Mouse (Mus musculus): ENCODE measurements around the gene Tbc1d17. TPM values are rescaled to one million over a fixed set of nuclear protein-coding genes. Genes with fewer than 3 reads are reported as not detected.

The Tbc1d17 gene
- polyA plus RNA-seq, 1 experiment from 2014 or later, result 84.0 TPM

GRCm38 (mm10) chr7:44815721-44816469 lies 33.0 kb downstream of the Tbc1d17 start, which contains the start of the genes Nup62 and Il4i1:
Nup62 (plus strand) TSS chr7:44816088.
Il4i1 (plus strand) TSS chr7:44816387.
- Histone ChIP-seq H3K9ac (replicated peaks; ENCODE audit: low read depth) (peak within 1 kb of the TSS; percentile 82), H3K9me3 (ENCODE audit: low read length) (no peaks in the 10 kb centered on the region), H3K27me3 (replicated peaks; ENCODE audit: insufficient read depth, low read length) (no peaks in the 10 kb centered on the region), H3K4me1 (ENCODE audit: insufficient read depth, low read depth, low read length) (peaks cover 18% of the 10 kb centered on the region; the same call in 1 of the 2 replicates), H3K36me3 (ENCODE audit: insufficient read depth, low read length) (no peaks in the 10 kb centered on the region; the same call in 1 of the 2 replicates), H3K4me2 (replicated peaks; ENCODE audit: low read depth, low read length) (peak within 1 kb of the TSS; percentile 82), H3K4me3 (ENCODE audit: low read depth, low read length) (peak within 1 kb of the TSS; percentile 90), H3K27ac (ENCODE audit: low read length) (peak within 1 kb of the TSS; percentile 96)
- TF ChIP-seq CTCF (IDR thresholded peaks at IDR 0.05) (no peak), EP300 (IDR thresholded peaks at IDR 0.05) (no peak)
- WGBS, result under 1% methylated on average over 53 of the region's 62 CpGs
- ATAC-seq (peak; percentile 95), DNase-seq (ENCODE audit: low spot score) (peak; percentile 99)

- Histone ChIP-seq H3K9me3 (ENCODE audit: low read length) (no peaks in the 10 kb centered on the region), H3K9ac (replicated peaks; ENCODE audit: low read depth) (no peak overlapping the region; the same call in 1 of the 2 replicates), H3K27me3 (replicated peaks; ENCODE audit: insufficient read depth, low read length) (no peaks in the 10 kb centered on the region), H3K4me2 (replicated peaks; ENCODE audit: low read depth, low read length) (peak overlapping the region; percentile 82), H3K4me3 (ENCODE audit: low read depth, low read length) (peak overlapping the region; percentile 90), H3K36me3 (ENCODE audit: insufficient read depth, low read length) (no peaks in the 10 kb centered on the region; the same call in 1 of the 2 replicates), H3K4me1 (ENCODE audit: insufficient read depth, low read depth, low read length) (peaks cover 18% of the 10 kb centered on the region; the same call in 1 of the 2 replicates), H3K27ac (ENCODE audit: low read length) (peak overlapping the region; percentile 96)
- DNase-seq (ENCODE audit: low spot score) (no peak), ATAC-seq (no peak)
- WGBS, result 29% methylated on average over 13 of the region's 14 CpGs
- TF ChIP-seq EP300 (IDR thresholded peaks at IDR 0.05) (no peak), CTCF (IDR thresholded peaks at IDR 0.05) (no peak; the same call in 1 of the 2 replicates)
These were observed 33.8 kb downstream of the Tbc1d17 start for GRCm38 (mm10) chr7:44814952-44815553.

DNA sequence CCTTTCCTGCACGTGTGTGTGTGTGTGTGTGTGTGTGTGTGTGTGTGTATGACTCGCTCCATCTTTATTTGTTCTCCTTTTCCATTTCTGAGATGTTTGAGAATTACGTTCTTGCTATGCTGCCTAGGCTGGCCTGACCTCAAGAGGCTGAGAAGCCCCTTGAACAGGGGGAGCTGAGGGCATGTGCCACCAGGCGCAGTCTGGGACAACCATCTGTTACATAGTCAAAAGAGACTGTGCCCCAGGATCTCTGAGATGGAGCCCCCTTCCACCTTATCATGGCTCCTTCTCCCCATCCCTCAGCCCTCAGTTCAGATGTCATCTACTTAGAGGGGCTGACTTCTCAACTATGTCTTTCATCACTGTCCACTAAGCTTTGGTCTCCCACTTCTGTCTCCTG lies 34.5 kb downstream of the Tbc1d17 start:
- no peaks in the 10 kb centered on the region for H3K27me3 ChIP-seq (replicated peaks; ENCODE audit: insufficient read depth, low read length)
- WGBS, result 85% methylated on average over 4 of the region's 4 CpGs
- no peak overlapping the region for H3K4me2 ChIP-seq (replicated peaks; ENCODE audit: low read depth, low read length)
- TF ChIP-seq CTCF (IDR thresholded peaks at IDR 0.05), result no peak
- TF ChIP-seq EP300 (IDR thresholded peaks at IDR 0.05), result no peak
- no peak overlapping the region for H3K4me3 ChIP-seq (ENCODE audit: low read depth, low read length)
- H3K9me3 ChIP-seq (ENCODE audit: low read length), result no peaks in the 10 kb centered on the region
- peaks cover 18% of the 10 kb centered on the region; the same call in 1 of the 2 replicates for H3K4me1 ChIP-seq (ENCODE audit: insufficient read depth, low read depth, low read length)
- no peaks in the 10 kb centered on the region; the same call in 1 of the 2 replicates for H3K36me3 ChIP-seq (ENCODE audit: insufficient read depth, low read length)
- no peak overlapping the region for H3K9ac ChIP-seq (replicated peaks; ENCODE audit: low read depth)
- DNase-seq (ENCODE audit: low spot score), result peak; percentile 3
- ATAC-seq, result no peak
- no peak overlapping the region for H3K27ac ChIP-seq (ENCODE audit: low read length)

DNA sequence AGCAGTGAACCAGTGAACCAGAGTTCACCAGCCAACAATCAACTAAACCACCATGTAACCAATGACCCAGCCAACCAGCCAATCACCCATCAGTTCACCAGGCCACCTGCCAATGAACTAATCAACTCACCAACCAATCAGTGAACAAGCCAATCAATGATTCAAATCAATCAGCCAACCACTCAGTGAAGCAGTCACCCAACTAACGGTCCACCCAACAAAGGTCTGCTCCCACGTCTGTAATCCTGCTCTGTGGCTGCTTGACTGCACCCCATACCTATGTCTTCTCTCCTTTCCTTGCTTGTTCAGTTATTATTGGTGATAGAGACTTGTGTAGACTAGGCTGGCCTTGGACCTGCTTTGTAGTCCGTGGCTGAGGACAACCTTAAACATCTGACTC lies 34.9 kb downstream of the Tbc1d17 start:
- Histone ChIP-seq H3K9me3 (ENCODE audit: low read length) (no peaks in the 10 kb centered on the region), H3K4me3 (ENCODE audit: low read depth, low read length) (no peak overlapping the region), H3K27ac (ENCODE audit: low read length) (no peak overlapping the region), H3K27me3 (replicated peaks; ENCODE audit: insufficient read depth, low read length) (no peaks in the 10 kb centered on the region), H3K4me2 (replicated peaks; ENCODE audit: low read depth, low read length) (no peak overlapping the region), H3K36me3 (ENCODE audit: insufficient read depth, low read length) (no peaks in the 10 kb centered on the region; the same call in 1 of the 2 replicates), H3K4me1 (ENCODE audit: insufficient read depth, low read depth, low read length) (peaks cover 16% of the 10 kb centered on the region; the same call in 1 of the 2 replicates), H3K9ac (replicated peaks; ENCODE audit: low read depth) (no peak overlapping the region)
- no peak for DNase-seq (ENCODE audit: low spot score)
- WGBS, result 86% methylated on average over 3 of the region's 3 CpGs
- no peak for ATAC-seq
- TF ChIP-seq EP300 (IDR thresholded peaks at IDR 0.05) (no peak), CTCF (IDR thresholded peaks at IDR 0.05) (no peak)

- Histone ChIP-seq H3K9ac (replicated peaks; ENCODE audit: low read depth) (no peak overlapping the region), H3K4me3 (ENCODE audit: low read depth, low read length) (no peak overlapping the region), H3K27ac (ENCODE audit: low read length) (no peak overlapping the region), H3K4me2 (replicated peaks; ENCODE audit: low read depth, low read length) (no peak overlapping the region), H3K9me3 (ENCODE audit: low read length) (no peaks in the 10 kb centered on the region), H3K27me3 (replicated peaks; ENCODE audit: insufficient read depth, low read length) (no peaks in the 10 kb centered on the region), H3K4me1 (ENCODE audit: insufficient read depth, low read depth, low read length) (peaks cover 8% of the 10 kb centered on the region; the same call in 1 of the 2 replicates), H3K36me3 (ENCODE audit: insufficient read depth, low read length) (no peaks in the 10 kb centered on the region; the same call in 1 of the 2 replicates)
- TF ChIP-seq CTCF (IDR thresholded peaks at IDR 0.05), result no peak
- TF ChIP-seq EP300 (IDR thresholded peaks at IDR 0.05), result no peak
- ATAC-seq (no peak), DNase-seq (ENCODE audit: low spot score) (peak; percentile 4)
- WGBS, result 93% methylated on average over 20 of the region's 20 CpGs
These were observed 36.1 kb downstream of the Tbc1d17 start for GRCm38 (mm10) chr7:44812651-44813325.

Data from lung, postnatal 0 days (tissue).